12 mouse cellular contexts compared by ENCODE assay signal in genomic region chr9:66680102-66680501, GRCm38 (mm10). TPM values are rescaled to one million over a fixed set of nuclear protein-coding genes. Genes with fewer than 3 reads are reported as not detected.
DNase-seq lines count a peak whose midpoint lies in the region.
"Had no signal": no experiment of that assay in that cellular context is flagged by ENCODE, and none has a peak within 500 bp of the region (broad histone marks: within the 10 kb centered on the region; RNA-seq: fewer than 3 reads in every experiment).

No protein-coding gene starts in this region.

- DNase-seq in CD4-positive, CD25-positive, alpha-beta regulatory T cell, adult 2 months (ENCODE audit: low read depth, low spot score): peak; percentile 60
- DNase-seq in T-cell, adult 2 months (ENCODE audit: low spot score): peak; percentile 64
- peak; percentile 36 for DNase-seq in lung, postnatal 10 days
- peak; percentile 63 for DNase-seq in thymus, postnatal 0 days (ENCODE audit: low spot score)
- DNase-seq in cerebellum, postnatal 25 days: no peak
- no peak for DNase-seq in right cerebral cortex, postnatal 25 days
- no peak for DNase-seq in Muller cell, postnatal 12 days (ENCODE audit: inconsistent ontology term)
- DNase-seq: cerebellum, postnatal 14 days; gastrocnemius, postnatal 10 days; kidney, adult 9 months; left cerebral cortex, postnatal 4 days had no signal

RNA-seq across cellular contexts. Expression of gene Car12, which starts 33.4 kb away (rescaled TPM):
- polyA plus RNA-seq in thymus, postnatal 0 days (2015; fragmentation: Nextera tagmentation; extraction: Ambion mirVana): 1.5 and 2.4 TPM in 2 replicates
- polyA plus RNA-seq: G1E had no signal

Comparison
In these comparisons a context has a peak if more than half of its experiments do, and no peak if none do; other contexts are left out.
1. DNase-seq: peak in CD4-positive, CD25-positive, alpha-beta regulatory T cell, adult 2 months (single experiment), T-cell, adult 2 months (single experiment), lung, postnatal 10 days (single experiment) and thymus, postnatal 0 days (single experiment); none in cerebellum, postnatal 25 days (0 of 2), right cerebral cortex, postnatal 25 days (single experiment) and Muller cell, postnatal 12 days (single experiment).